Mouse (Mus musculus) hindbrain, embryonic 10.5 days (tissue): ENCODE data around the gene Dnajb4. TPM values are rescaled to one million over a fixed set of nuclear protein-coding genes. Genes with fewer than 3 reads are reported as not detected.

Experiments used
- DNase-seq: peaks from one replicate; pipeline ENCODE4 v3.0.0-alpha.2; 2017; ENCODE audit warnings: low spot score
- H3K27ac ChIP-seq: fragments of 300-500 bp; sonication (generic); 2 replicates; pipeline ENCODE4 v1.5.1; 2016; ENCODE audit warnings: mild to moderate bottlenecking, moderate library complexity
- H3K27me3 ChIP-seq: fragments of 300-500 bp; sonication (generic); 2 replicates; pipeline ENCODE4 v1.6.1; 2016; ENCODE audit warnings: mild to moderate bottlenecking; ENCODE audit not compliant: poor library complexity, insufficient read depth, severe bottlenecking
- H3K36me3 ChIP-seq: fragments of 300-500 bp; sonication (generic); 2 replicates; pipeline ENCODE4 v1.6.1; 2016; ENCODE audit warnings: mild to moderate bottlenecking, moderate library complexity
- H3K4me1 ChIP-seq: fragments of 300-500 bp; sonication (generic); replicated peaks from 2 replicates; pipeline ENCODE4 v1.6.1; 2016; ENCODE audit warnings: mild to moderate bottlenecking
- H3K4me3 ChIP-seq: fragments of 300-500 bp; sonication (generic); 2 replicates; pipeline ENCODE4 v1.5.1; 2016; ENCODE audit warnings: mild to moderate bottlenecking, moderate library complexity
- H3K9me3 ChIP-seq: fragments of 300-500 bp; sonication (generic); 2 replicates; pipeline ENCODE4 v1.6.1; 2016; ENCODE audit warnings: mild to moderate bottlenecking, moderate library complexity
- WGBS: fragments of 180-500 bp; shearing (Covaris S2); methylation state at CpG from one replicate; pipeline ENCODE4 v1.1.7; 2016; 5-methylcytosine and 5-hydroxymethylcytosine counted together
- polyA plus RNA-seq: library from polyadenylated mRNA; unstranded; fragments of >200 nt; fragmentation: Nextera tagmentation; extraction: Ambion mirVana; gene quantifications from 2 replicates; pipeline ENCODE4 v1.2.1, GENCODE M21; 2016

Gene Dnajb4
- polyA plus RNA-seq, 1 experiment from 2014 or later: 19.9 TPM

DNA sequence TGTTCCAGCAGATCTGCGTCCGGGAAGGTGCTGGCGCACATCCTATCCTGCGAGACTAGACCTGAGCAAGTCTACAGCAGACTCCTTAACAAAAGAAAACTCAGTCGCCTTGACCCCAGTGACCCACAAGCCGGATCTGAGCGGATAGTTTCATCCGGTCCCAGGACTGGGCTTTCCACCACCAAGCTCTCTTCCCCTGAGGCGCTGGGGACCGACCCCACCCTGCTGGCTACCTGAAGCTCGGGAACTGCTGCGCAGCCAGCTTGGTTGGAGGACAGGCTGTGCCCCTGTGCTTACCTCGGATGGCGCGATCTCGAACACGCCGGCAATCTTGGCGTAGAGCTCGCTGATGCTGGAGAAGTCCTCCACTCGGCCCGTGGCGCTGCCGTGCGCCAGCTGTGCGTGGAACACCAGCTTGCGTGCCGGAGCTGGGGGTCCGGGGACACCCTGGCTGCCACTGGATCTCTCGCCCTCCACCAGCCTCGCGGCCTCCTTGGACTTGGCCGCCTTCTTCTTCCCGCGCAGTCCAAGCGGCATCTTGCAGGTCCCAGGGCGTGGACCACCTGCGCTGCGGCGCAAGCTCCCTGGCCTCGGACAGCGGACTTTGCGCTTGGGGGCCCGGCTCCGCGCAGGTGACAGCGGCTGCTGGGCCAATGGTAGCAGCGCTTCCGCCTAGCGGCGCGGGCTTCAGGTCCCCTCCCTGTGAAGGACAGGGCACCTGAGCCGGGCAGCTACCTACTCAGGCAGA, 44.6 kb downstream of the Dnajb4 start:
- Histone ChIP-seq H3K9me3 (0 out of 2 replicates have a peak, but pooled peaks cover 3% of the 10 kb centered on the region), H3K27me3 (peaks cover 50% of the 10 kb centered on the region), H3K4me3 (peak overlapping the region; percentile 70), H3K36me3 (no peaks in the 10 kb centered on the region), H3K4me1 (peaks cover 24% of the 10 kb centered on the region), H3K27ac (peak overlapping the region; percentile 83)
- DNase-seq: peak; percentile 59
- 1% methylated on average over 53 of the region's 53 CpGs for WGBS

DNA sequence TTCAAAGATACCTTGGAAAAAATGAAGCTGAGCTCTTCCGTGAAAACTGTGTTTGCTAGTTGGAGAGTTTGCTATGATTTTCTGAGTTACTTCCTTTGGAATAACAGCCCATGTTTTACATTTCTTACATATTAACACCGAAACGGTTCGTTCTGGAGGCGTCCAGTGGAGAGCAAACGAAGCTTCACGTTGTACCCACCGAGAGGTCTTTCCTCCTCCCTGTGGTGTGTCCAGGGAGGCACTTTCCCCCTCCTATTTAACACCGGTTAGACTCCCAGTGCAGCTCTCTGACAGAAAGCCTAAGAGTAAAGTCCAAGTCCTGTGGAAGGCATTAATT, 45.1 kb downstream of the Dnajb4 start:
- Histone ChIP-seq H3K27ac (peak overlapping the region; percentile 41; the same call in 1 of the 2 replicates), H3K27me3 (peaks cover 50% of the 10 kb centered on the region), H3K4me1 (peaks cover 24% of the 10 kb centered on the region), H3K36me3 (no peaks in the 10 kb centered on the region), H3K4me3 (peak overlapping the region; percentile 70), H3K9me3 (0 out of 2 replicates have a peak, but pooled peaks cover 3% of the 10 kb centered on the region)
- WGBS: 24% methylated on average over 9 of the region's 9 CpGs
- DNase-seq: no peak

GRCm38 (mm10) chr3:152163320-152163719, 46.8 kb downstream of the Dnajb4 start:
- no peak for DNase-seq
- H3K36me3 ChIP-seq: no peaks in the 10 kb centered on the region
- 90% methylated on average over 8 of the region's 8 CpGs for WGBS
- H3K27me3 ChIP-seq: peaks cover 48% of the 10 kb centered on the region
- H3K4me1 ChIP-seq: peaks cover 24% of the 10 kb centered on the region
- no peak overlapping the region for H3K4me3 ChIP-seq
- H3K27ac ChIP-seq: no peak overlapping the region
- no peaks in the 10 kb centered on the region for H3K9me3 ChIP-seq

DNA sequence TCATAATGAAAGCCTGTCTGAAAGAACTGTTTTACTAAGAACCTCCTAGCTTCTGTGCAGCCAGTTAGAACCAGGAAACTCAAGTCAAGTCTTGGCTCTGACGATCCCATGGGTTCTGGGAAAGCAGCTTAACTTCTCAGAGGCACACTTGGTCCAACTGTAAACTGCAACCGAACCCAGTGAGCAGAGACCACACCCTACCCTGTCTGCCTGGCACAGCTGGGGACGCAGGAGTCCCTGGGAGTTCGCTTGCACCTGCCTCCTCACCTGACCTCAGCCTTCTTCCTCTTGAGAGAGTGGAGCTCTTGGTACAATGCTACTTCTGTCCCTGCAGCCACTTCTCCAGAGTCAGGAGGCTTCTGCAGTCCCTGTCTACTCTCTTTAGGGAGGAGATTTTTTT, 49.5 kb downstream of the Dnajb4 start:
- DNase-seq: no peak
- 63% methylated on average over 4 of the region's 4 CpGs for WGBS
- no peak overlapping the region for H3K27ac ChIP-seq

GRCm38 (mm10) chr3:152159321-152159720, 50.8 kb downstream of the Dnajb4 start:
- H3K27me3 ChIP-seq: peaks cover 11% of the 10 kb centered on the region
- H3K4me3 ChIP-seq: no peak overlapping the region

More for the DNA sequence above, 49.5 kb downstream of the Dnajb4 start:
- Histone ChIP-seq H3K9me3 (no peaks in the 10 kb centered on the region), H3K36me3 (no peaks in the 10 kb centered on the region), H3K27me3 (peaks cover 24% of the 10 kb centered on the region), H3K4me1 (peaks cover 7% of the 10 kb centered on the region), H3K4me3 (no peak overlapping the region)

GRCm38 (mm10) chr3:152158344-152159291, 51.5 kb downstream of the Dnajb4 start:
- no peaks in the 10 kb centered on the region for H3K9me3 ChIP-seq
- 78% methylated on average over 10 of the region's 10 CpGs for WGBS
- H3K27ac ChIP-seq: no peak overlapping the region
- no peak overlapping the region for H3K4me3 ChIP-seq
- no peak for DNase-seq
- H3K36me3 ChIP-seq: no peaks in the 10 kb centered on the region
- peaks cover 6% of the 10 kb centered on the region; the same call in 1 of the 2 replicates for H3K27me3 ChIP-seq
- no peaks in the 10 kb centered on the region for H3K4me1 ChIP-seq

More at GRCm38 (mm10) chr3:152159321-152159720, 50.8 kb downstream of the Dnajb4 start:
- no peak for DNase-seq
- Histone ChIP-seq H3K27ac (no peak overlapping the region), H3K9me3 (no peaks in the 10 kb centered on the region), H3K4me1 (no peaks in the 10 kb centered on the region), H3K36me3 (no peaks in the 10 kb centered on the region)

- no peaks in the 10 kb centered on the region for H3K36me3 ChIP-seq
- 74% methylated on average over 23 of the region's 23 CpGs for WGBS
- H3K4me1 ChIP-seq: peaks cover 5% of the 10 kb centered on the region
- DNase-seq: no peak
- H3K27ac ChIP-seq: no peak overlapping the region
- H3K4me3 ChIP-seq: no peak overlapping the region
- 0 out of 2 replicates have a peak, but pooled peaks cover 4% of the 10 kb centered on the region for H3K27me3 ChIP-seq
- no peaks in the 10 kb centered on the region for H3K9me3 ChIP-seq
Observed at GRCm38 (mm10) chr3:152156816-152157496, 53.1 kb downstream of the Dnajb4 start.

DNA sequence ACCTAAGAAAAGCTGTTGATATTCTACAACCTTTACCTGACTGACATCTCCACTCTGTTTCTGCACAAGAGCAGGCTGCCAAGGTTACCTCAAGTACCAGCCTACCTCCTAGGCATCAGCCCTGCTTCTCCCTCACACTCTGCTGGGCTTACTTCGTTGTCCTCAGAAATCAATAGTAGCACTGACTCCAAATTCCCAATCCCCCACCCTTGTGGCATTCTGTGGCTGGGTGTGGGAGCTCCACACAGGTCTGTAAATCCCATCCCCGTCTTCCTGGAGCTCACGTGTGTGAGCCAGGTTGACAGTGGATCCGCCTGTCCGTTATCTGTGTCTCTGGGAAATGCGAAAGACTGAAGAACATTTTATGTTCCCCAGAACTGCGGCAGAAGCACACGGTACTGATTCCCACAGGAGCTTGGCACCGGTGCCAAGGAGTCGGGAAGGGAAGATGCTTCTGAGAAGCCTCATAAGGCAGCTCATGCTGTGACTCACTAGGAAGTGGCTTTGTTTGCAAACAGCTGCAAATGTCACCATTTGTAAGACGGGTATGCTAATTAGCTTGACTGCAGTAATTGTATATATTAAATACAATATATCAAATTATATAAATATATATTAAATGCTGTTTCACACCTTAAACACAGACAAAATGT, 54.7 kb downstream of the Dnajb4 start:
- no peak overlapping the region for H3K4me3 ChIP-seq
- H3K27me3 ChIP-seq: no peaks in the 10 kb centered on the region
- peaks cover 9% of the 10 kb centered on the region for H3K4me1 ChIP-seq
- DNase-seq: no peak
- H3K9me3 ChIP-seq: no peaks in the 10 kb centered on the region
- H3K36me3 ChIP-seq: no peaks in the 10 kb centered on the region
- no peak overlapping the region for H3K27ac ChIP-seq
- 48% methylated on average over 11 of the region's 11 CpGs for WGBS

- 89% methylated on average over 5 of the region's 5 CpGs for WGBS
- H3K36me3 ChIP-seq: no peaks in the 10 kb centered on the region
- H3K9me3 ChIP-seq: no peaks in the 10 kb centered on the region
- H3K4me3 ChIP-seq: no peak overlapping the region
- H3K27ac ChIP-seq: no peak overlapping the region
- peaks cover 9% of the 10 kb centered on the region for H3K4me1 ChIP-seq
- DNase-seq: no peak
- H3K27me3 ChIP-seq: no peaks in the 10 kb centered on the region
Observed at GRCm38 (mm10) chr3:152154095-152154494, 56.0 kb downstream of the Dnajb4 start.

DNA sequence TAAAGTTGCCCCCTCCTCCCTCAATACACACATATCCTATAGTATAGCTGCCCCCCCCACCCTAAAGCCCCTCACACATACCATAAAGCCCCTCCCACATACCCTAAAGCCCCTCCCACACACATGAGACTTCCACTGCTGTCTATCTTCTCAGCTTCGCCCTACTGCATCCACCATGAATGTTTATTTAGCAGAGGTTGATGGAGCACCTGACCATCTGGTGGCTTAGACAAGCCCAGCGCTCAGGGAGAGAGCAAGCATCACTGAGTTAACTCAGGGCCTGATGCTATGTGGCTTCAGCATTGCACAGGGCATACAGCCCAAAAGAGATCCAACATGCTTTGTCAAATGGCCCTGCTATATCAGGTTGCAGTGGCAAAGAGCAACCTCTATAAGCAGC, 57.0 kb downstream of the Dnajb4 start:
- Histone ChIP-seq H3K9me3 (no peaks in the 10 kb centered on the region), H3K27me3 (no peaks in the 10 kb centered on the region), H3K4me1 (peaks cover 9% of the 10 kb centered on the region), H3K27ac (no peak overlapping the region), H3K4me3 (no peak overlapping the region), H3K36me3 (no peaks in the 10 kb centered on the region)
- no peak for DNase-seq
- WGBS: 93% methylated on average over 2 of the region's 2 CpGs

DNA sequence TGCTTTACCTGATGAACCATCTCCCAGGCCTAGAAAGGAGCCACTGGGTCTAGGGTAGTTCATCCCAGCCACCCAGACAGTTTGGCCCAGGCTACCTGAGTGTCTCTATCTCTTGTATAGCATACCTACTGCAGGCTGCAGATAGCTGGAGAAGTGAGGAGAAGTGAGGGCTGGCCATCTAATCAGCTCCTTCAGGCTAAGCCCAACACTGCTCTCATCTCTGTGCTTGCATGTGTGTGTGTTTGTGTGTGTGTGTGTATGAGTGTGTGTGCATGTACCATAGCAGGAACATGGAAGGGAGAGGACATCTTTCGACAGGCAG, 57.7 kb downstream of the Dnajb4 start:
- Histone ChIP-seq H3K27me3 (no peaks in the 10 kb centered on the region), H3K36me3 (no peaks in the 10 kb centered on the region), H3K9me3 (no peaks in the 10 kb centered on the region), H3K27ac (no peak overlapping the region), H3K4me3 (no peak overlapping the region), H3K4me1 (peaks cover 9% of the 10 kb centered on the region)
- WGBS: 83% methylated on average over 1 of the region's 1 CpGs
- DNase-seq: no peak

GRCm38 (mm10) chr3:152151725-152152482, 58.2 kb downstream of the Dnajb4 start:
- no peak for DNase-seq
- Histone ChIP-seq H3K27me3 (no peaks in the 10 kb centered on the region), H3K27ac (peak overlapping the region; percentile 50; the same call in 1 of the 2 replicates), H3K36me3 (no peaks in the 10 kb centered on the region), H3K9me3 (no peaks in the 10 kb centered on the region), H3K4me3 (peak overlapping the region; percentile 34), H3K4me1 (peaks cover 9% of the 10 kb centered on the region)
- WGBS: 58% methylated on average over 29 of the region's 29 CpGs
